Mouse (Mus musculus): Measurements from ENCODE around the gene Ebf1. TPM values are rescaled to one million over a fixed set of nuclear protein-coding genes. Genes with fewer than 3 reads are reported as not detected.
"Not testable (repeated sequence)": the region's sequence is repeated elsewhere in the genome, so short reads cannot be mapped to it uniquely, and the experiment has no call there.

The Ebf1 gene
- polyA plus RNA-seq (2015; fragmentation: Nextera tagmentation; extraction: Ambion mirVana): 7.9 and 8.7 TPM in 2 replicates

- Histone ChIP-seq H3K9me3 (ENCODE audit: control insufficient read depth, low read length) (no peaks in the 10 kb centered on the region), H3K4me3 (ENCODE audit: low read length) (peak within 1 kb of the TSS; percentile 58), H3K4me2 (ENCODE audit: low read depth, low read length) (peak within 1 kb of the TSS; percentile 83), H3K36me3 (ENCODE audit: control insufficient read depth, insufficient read depth, low read length) (no peaks in the 10 kb centered on the region), H3K27ac (ENCODE audit: low read length) (peak within 1 kb of the TSS; percentile 61), H3K4me1 (ENCODE audit: control insufficient read depth, insufficient read depth, low read length) (peaks cover 4% of the 10 kb centered on the region; the same call in 1 of the 2 replicates), H3K27me3 (replicated peaks; ENCODE audit: control insufficient read depth, insufficient read depth, low read length) (peaks cover 77% of the 10 kb centered on the region), H3K9ac (ENCODE audit: low read depth, low read length) (peak within 1 kb of the TSS; percentile 72)
- ATAC-seq: peak; percentile 97
- WGBS: 1% methylated on average over 30 of the region's 31 CpGs
Measured at GRCm38 (mm10) chr11:44616788-44617712, at the start of gene Ebf1. Ebf1 (plus strand) TSS chr11:44617317.

GRCm38 (mm10) chr11:44570336-44570735 is 46.8 kb upstream of the Ebf1 start:
- not testable (repeated sequence) for H3K27ac ChIP-seq (ENCODE audit: low read length); ATAC-seq; H3K27me3 ChIP-seq (replicated peaks; ENCODE audit: control insufficient read depth, insufficient read depth, low read length); H3K4me3 ChIP-seq (ENCODE audit: low read length); H3K9me3 ChIP-seq (ENCODE audit: control insufficient read depth, low read length); H3K9ac ChIP-seq (ENCODE audit: low read depth, low read length); H3K4me1 ChIP-seq (ENCODE audit: control insufficient read depth, insufficient read depth, low read length); H3K4me2 ChIP-seq (ENCODE audit: low read depth, low read length)
- 87% methylated on average over 4 of the region's 4 CpGs for WGBS
- peaks cover 13% of the 10 kb centered on the region for H3K36me3 ChIP-seq (ENCODE audit: control insufficient read depth, insufficient read depth, low read length)

GRCm38 (mm10) chr11:44572781-44573180 is 44.3 kb upstream of the Ebf1 start:
- Histone ChIP-seq H3K4me1 (ENCODE audit: control insufficient read depth, insufficient read depth, low read length) (no peaks in the 10 kb centered on the region), H3K9ac (ENCODE audit: low read depth, low read length) (no peak overlapping the region)

GRCm38 (mm10) chr11:44573396-44573795 is 43.7 kb upstream of the Ebf1 start:
- Histone ChIP-seq H3K9ac (ENCODE audit: low read depth, low read length) (no peak overlapping the region), H3K36me3 (ENCODE audit: control insufficient read depth, insufficient read depth, low read length) (no peaks in the 10 kb centered on the region), H3K4me1 (ENCODE audit: control insufficient read depth, insufficient read depth, low read length) (no peaks in the 10 kb centered on the region), H3K4me2 (ENCODE audit: low read depth, low read length) (no peak overlapping the region), H3K27me3 (replicated peaks; ENCODE audit: control insufficient read depth, insufficient read depth, low read length) (no peaks in the 10 kb centered on the region), H3K9me3 (ENCODE audit: control insufficient read depth, low read length) (peaks cover 5% of the 10 kb centered on the region; the same call in 1 of the 2 replicates), H3K27ac (ENCODE audit: low read length) (no peak overlapping the region), H3K4me3 (ENCODE audit: low read length) (no peak overlapping the region)
- WGBS: 68% methylated on average over 3 of the region's 3 CpGs
- ATAC-seq: no peak

More at GRCm38 (mm10) chr11:44572781-44573180, 44.3 kb upstream of the Ebf1 start:
- no peaks in the 10 kb centered on the region for H3K36me3 ChIP-seq (ENCODE audit: control insufficient read depth, insufficient read depth, low read length)
- no peak overlapping the region for H3K27ac ChIP-seq (ENCODE audit: low read length)
- no peak for ATAC-seq
- peaks cover 5% of the 10 kb centered on the region; the same call in 1 of the 2 replicates for H3K9me3 ChIP-seq (ENCODE audit: control insufficient read depth, low read length)
- no peak overlapping the region for H3K4me2 ChIP-seq (ENCODE audit: low read depth, low read length)
- no peak overlapping the region for H3K4me3 ChIP-seq (ENCODE audit: low read length)
- 92% methylated on average over 5 of the region's 5 CpGs for WGBS
- no peaks in the 10 kb centered on the region for H3K27me3 ChIP-seq (replicated peaks; ENCODE audit: control insufficient read depth, insufficient read depth, low read length)

GRCm38 (mm10) chr11:44574391-44574790 is 42.7 kb upstream of the Ebf1 start:
- H3K4me1 ChIP-seq (ENCODE audit: control insufficient read depth, insufficient read depth, low read length): no peaks in the 10 kb centered on the region
- peaks cover 3% of the 10 kb centered on the region; the same call in 1 of the 2 replicates for H3K9me3 ChIP-seq (ENCODE audit: control insufficient read depth, low read length)
- 87% methylated on average over 8 of the region's 8 CpGs for WGBS
- ATAC-seq: no peak
- no peak overlapping the region for H3K4me3 ChIP-seq (ENCODE audit: low read length)
- no peak overlapping the region for H3K9ac ChIP-seq (ENCODE audit: low read depth, low read length)
- no peak overlapping the region for H3K27ac ChIP-seq (ENCODE audit: low read length)
- no peaks in the 10 kb centered on the region for H3K27me3 ChIP-seq (replicated peaks; ENCODE audit: control insufficient read depth, insufficient read depth, low read length)
- no peak overlapping the region for H3K4me2 ChIP-seq (ENCODE audit: low read depth, low read length)
- H3K36me3 ChIP-seq (ENCODE audit: control insufficient read depth, insufficient read depth, low read length): no peaks in the 10 kb centered on the region

- no peak for ATAC-seq
- no peaks in the 10 kb centered on the region for H3K27me3 ChIP-seq (replicated peaks; ENCODE audit: control insufficient read depth, insufficient read depth, low read length)
- H3K9me3 ChIP-seq (ENCODE audit: control insufficient read depth, low read length): no peaks in the 10 kb centered on the region
- no peak overlapping the region for H3K27ac ChIP-seq (ENCODE audit: low read length)
- WGBS: 93% methylated on average over 5 of the region's 5 CpGs
- no peak overlapping the region for H3K4me2 ChIP-seq (ENCODE audit: low read depth, low read length)
- no peaks in the 10 kb centered on the region for H3K36me3 ChIP-seq (ENCODE audit: control insufficient read depth, insufficient read depth, low read length)
- H3K4me3 ChIP-seq (ENCODE audit: low read length): no peak overlapping the region
- H3K4me1 ChIP-seq (ENCODE audit: control insufficient read depth, insufficient read depth, low read length): no peaks in the 10 kb centered on the region
- no peak overlapping the region for H3K9ac ChIP-seq (ENCODE audit: low read depth, low read length)
Measured at GRCm38 (mm10) chr11:44574820-44575219, 42.3 kb upstream of the Ebf1 start.

- H3K9me3 ChIP-seq (ENCODE audit: control insufficient read depth, low read length): no peaks in the 10 kb centered on the region
- WGBS: 67% methylated on average over 9 of the region's 9 CpGs
- H3K27me3 ChIP-seq (replicated peaks; ENCODE audit: control insufficient read depth, insufficient read depth, low read length): no peaks in the 10 kb centered on the region
- no peak for ATAC-seq
- no peak overlapping the region for H3K4me3 ChIP-seq (ENCODE audit: low read length)
- no peak overlapping the region for H3K4me2 ChIP-seq (ENCODE audit: low read depth, low read length)
- H3K27ac ChIP-seq (ENCODE audit: low read length): no peak overlapping the region
- no peaks in the 10 kb centered on the region for H3K36me3 ChIP-seq (ENCODE audit: control insufficient read depth, insufficient read depth, low read length)
- H3K4me1 ChIP-seq (ENCODE audit: control insufficient read depth, insufficient read depth, low read length): no peaks in the 10 kb centered on the region
- H3K9ac ChIP-seq (ENCODE audit: low read depth, low read length): no peak overlapping the region
Measured at GRCm38 (mm10) chr11:44577911-44578310, 39.2 kb upstream of the Ebf1 start.

- no peak for ATAC-seq
- Histone ChIP-seq H3K9ac (ENCODE audit: low read depth, low read length) (no peak overlapping the region), H3K4me3 (ENCODE audit: low read length) (peak overlapping the region; percentile 5; the same call in 1 of the 2 replicates), H3K27me3 (replicated peaks; ENCODE audit: control insufficient read depth, insufficient read depth, low read length) (no peaks in the 10 kb centered on the region), H3K4me2 (ENCODE audit: low read depth, low read length) (no peak overlapping the region), H3K36me3 (ENCODE audit: control insufficient read depth, insufficient read depth, low read length) (no peaks in the 10 kb centered on the region), H3K9me3 (ENCODE audit: control insufficient read depth, low read length) (no peaks in the 10 kb centered on the region), H3K4me1 (ENCODE audit: control insufficient read depth, insufficient read depth, low read length) (no peaks in the 10 kb centered on the region), H3K27ac (ENCODE audit: low read length) (no peak overlapping the region)
- WGBS: 30% methylated on average over 11 of the region's 11 CpGs
Measured at GRCm38 (mm10) chr11:44581277-44581683, 35.8 kb upstream of the Ebf1 start.

- Histone ChIP-seq H3K27ac (ENCODE audit: low read length) (no peak overlapping the region), H3K4me2 (ENCODE audit: low read depth, low read length) (no peak overlapping the region), H3K4me1 (ENCODE audit: control insufficient read depth, insufficient read depth, low read length) (no peaks in the 10 kb centered on the region), H3K9ac (ENCODE audit: low read depth, low read length) (no peak overlapping the region), H3K9me3 (ENCODE audit: control insufficient read depth, low read length) (no peaks in the 10 kb centered on the region), H3K4me3 (ENCODE audit: low read length) (no peak overlapping the region), H3K27me3 (replicated peaks; ENCODE audit: control insufficient read depth, insufficient read depth, low read length) (no peaks in the 10 kb centered on the region), H3K36me3 (ENCODE audit: control insufficient read depth, insufficient read depth, low read length) (no peaks in the 10 kb centered on the region)
- WGBS: 11% methylated on average over 3 of the region's 3 CpGs
- no peak for ATAC-seq
Measured at GRCm38 (mm10) chr11:44586047-44586696, 30.9 kb upstream of the Ebf1 start.
